Mouse (Mus musculus) ES-Bruce4 (cell line): Measurements from ENCODE around the gene Phc2.

Experiments
- CTCF ChIP-seq: IDR thresholded peaks from one replicate; pipeline ENCODE4 v1.8.1; 2011; ENCODE audit warnings: low read depth, low read length
- POLR2A ChIP-seq: IDR thresholded peaks from one replicate; pipeline ENCODE4 v1.8.1; 2011; ENCODE audit warnings: low read length; ENCODE audit not compliant: insufficient read depth

DNA sequence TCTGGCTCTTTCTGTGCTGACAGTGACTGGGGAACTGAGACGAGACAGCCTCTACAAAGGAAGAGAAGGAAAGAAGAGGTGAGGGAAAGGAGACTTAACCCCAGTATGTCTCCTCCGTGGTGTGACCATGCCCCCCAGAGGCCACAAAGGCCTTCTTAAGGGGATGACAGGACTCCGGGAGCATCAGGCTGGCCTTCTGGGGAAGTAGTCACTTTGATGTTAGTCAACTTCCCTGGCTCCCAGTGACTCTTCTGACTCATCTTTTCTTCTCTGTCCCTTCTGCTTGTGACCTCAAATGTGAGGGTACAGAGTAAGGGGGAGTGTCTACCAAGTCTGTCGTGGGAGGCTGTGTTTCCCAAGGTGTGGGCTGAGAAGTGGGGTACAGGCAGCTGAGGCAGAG lies 52.9 kb downstream of the Phc2 start:
- no peak for TF ChIP-seq CTCF
- no peak for TF ChIP-seq POLR2A
